Mouse (Mus musculus) lung, postnatal 4 days (tissue): ENCODE data around the gene Exoc4.

Source experiments
- DNase-seq, 2 experiments: peaks; one replicate each; pipeline ENCODE4 v3.0.0; 2021

The Exoc4 gene

GRCm38 (mm10) chr6:33489788-33490187 lies 240.9 kb downstream of the Exoc4 start:
- DNase-seq = no peak

GRCm38 (mm10) chr6:33496141-33496855 lies 247.4 kb downstream of the Exoc4 start:
- no peak for DNase-seq

GRCm38 (mm10) chr6:33497348-33497747 lies 248.5 kb downstream of the Exoc4 start:
- no peak for DNase-seq

- no peak for DNase-seq
Observed at GRCm38 (mm10) chr6:33502388-33502787, 253.5 kb downstream of the Exoc4 start.

GRCm38 (mm10) chr6:33503381-33503780 lies 254.5 kb downstream of the Exoc4 start:
- DNase-seq = no peak

GRCm38 (mm10) chr6:33507134-33507533 lies 258.2 kb downstream of the Exoc4 start:
- DNase-seq = no peak

- no peak for DNase-seq
Observed at GRCm38 (mm10) chr6:33515391-33515790, 266.5 kb downstream of the Exoc4 start.

- DNase-seq = no peak
Observed at GRCm38 (mm10) chr6:33516798-33517197, 267.9 kb downstream of the Exoc4 start.

- DNase-seq = no peak
Observed at GRCm38 (mm10) chr6:33517890-33518410, 269.1 kb downstream of the Exoc4 start.

- DNase-seq = no peak
Observed at GRCm38 (mm10) chr6:33525695-33526366, 276.9 kb downstream of the Exoc4 start.

GRCm38 (mm10) chr6:33540356-33540755 lies 291.5 kb downstream of the Exoc4 start:
- no peak for DNase-seq

GRCm38 (mm10) chr6:33542712-33543111 lies 293.8 kb downstream of the Exoc4 start:
- no peak for DNase-seq

- no peak for DNase-seq
Observed at GRCm38 (mm10) chr6:33551934-33552333, 303.0 kb downstream of the Exoc4 start.

GRCm38 (mm10) chr6:33560925-33561324 lies 312.0 kb downstream of the Exoc4 start:
- no peak for DNase-seq

- no peak for DNase-seq
Observed at GRCm38 (mm10) chr6:33561911-33562310, 313.0 kb downstream of the Exoc4 start.

GRCm38 (mm10) chr6:33575947-33576346 lies 327.1 kb downstream of the Exoc4 start:
- no peak for DNase-seq

- DNase-seq = no peak
Observed at GRCm38 (mm10) chr6:33608469-33608868, 359.6 kb downstream of the Exoc4 start.

- DNase-seq = no peak
Observed at GRCm38 (mm10) chr6:33613978-33614377, 365.1 kb downstream of the Exoc4 start.

- no peak for DNase-seq
Observed at GRCm38 (mm10) chr6:33618590-33618989, 369.7 kb downstream of the Exoc4 start.

GRCm38 (mm10) chr6:33620701-33621100 lies 371.8 kb downstream of the Exoc4 start:
- DNase-seq = no peak

GRCm38 (mm10) chr6:33625931-33626330 lies 377.0 kb downstream of the Exoc4 start:
- DNase-seq = no peak

- DNase-seq = no peak
Observed at GRCm38 (mm10) chr6:33631133-33631532, 382.2 kb downstream of the Exoc4 start.

GRCm38 (mm10) chr6:33637192-33637591 lies 388.3 kb downstream of the Exoc4 start:
- DNase-seq = no peak
